28 mouse cellular contexts compared by ENCODE assay signal in genomic region chr6:135876163-135876726, GRCm38 (mm10).
DNase-seq lines count a peak whose midpoint lies in the region; ATAC-seq and TF ChIP-seq lines count a peak whose summit lies in the region.
"Had no signal": no experiment of that assay in that cellular context is flagged by ENCODE, and none has a peak within 500 bp of the region (broad histone marks: within the 10 kb centered on the region; RNA-seq: fewer than 3 reads in every experiment).

No protein-coding gene starts in this region.

- no peaks in the 10 kb centered on the region for H3K4me1 ChIP-seq in kidney, adult 2 months (ENCODE audit: control insufficient read depth, insufficient read depth, low read length)
- H3K4me1 ChIP-seq in kidney, embryonic 16.5 days (ENCODE audit: insufficient read depth, low read length): no peaks in the 10 kb centered on the region
- H3K4me1 ChIP-seq in ES-E14 (ENCODE audit: control insufficient read depth in 2 of 2, insufficient read depth in 2 of 2, low read length in 2 of 2, poor library complexity in 1 of 2): no peaks in the 10 kb centered on the region
- no peaks in the 10 kb centered on the region for H3K4me1 ChIP-seq in intestine, embryonic 16.5 days (ENCODE audit: control insufficient read depth, insufficient read depth, low read length)
- H3K4me1 ChIP-seq: hindbrain, embryonic 13.5 days; limb, embryonic 10.5 days; limb, embryonic 15.5 days; liver, embryonic 13.5 days; megakaryocyte, embryonic 14.5 days; midbrain, embryonic 13.5 days had no signal

- no peak overlapping the region for H3K27ac ChIP-seq in kidney, adult 2 months (ENCODE audit: insufficient read depth, low read depth, low read length)
- H3K27ac ChIP-seq in kidney, embryonic 16.5 days (ENCODE audit: low read length): no peak overlapping the region
- peak overlapping the region; percentile 66 for H3K27ac ChIP-seq in layer of hippocampus, adult 2 months
- H3K27ac ChIP-seq in ES-E14 (ENCODE audit: insufficient read depth, low read depth, low read length, poor library complexity, severe bottlenecking): no peak overlapping the region
- no peak overlapping the region for H3K27ac ChIP-seq in intestine, embryonic 16.5 days (ENCODE audit: low read length)
- H3K27ac ChIP-seq: hindbrain, embryonic 13.5 days; kidney, postnatal 0 days; limb, embryonic 10.5 days; limb, embryonic 15.5 days; liver, embryonic 13.5 days; midbrain, embryonic 13.5 days; neural tube, embryonic 15.5 days had no signal

- WGBS in kidney, adult 2 months: 54% methylated on average over 8 of the region's 8 CpGs
- 57% methylated on average over 8 of the region's 8 CpGs for WGBS in kidney, embryonic 16.5 days
- WGBS in intestine, embryonic 16.5 days: 61% methylated on average over 8 of the region's 8 CpGs

- no peak overlapping the region for H3K4me3 ChIP-seq in kidney, adult 2 months (ENCODE audit: insufficient read depth, low read depth, low read length)
- H3K4me3 ChIP-seq in kidney, embryonic 16.5 days (ENCODE audit: low read length): no peak overlapping the region
- H3K4me3 ChIP-seq in layer of hippocampus, adult 2 months: no peak overlapping the region
- H3K4me3 ChIP-seq in ES-E14 (ENCODE audit: insufficient read depth in 1 of 2, low read depth in 1 of 2, low read length in 2 of 2, poor library complexity in 1 of 2, severe bottlenecking in 1 of 2): no peak overlapping the region
- no peak overlapping the region for H3K4me3 ChIP-seq in intestine, embryonic 16.5 days (ENCODE audit: low read length)
- H3K4me3 ChIP-seq: erythroblast, embryonic 14.5 days; hindbrain, embryonic 13.5 days; limb, embryonic 10.5 days; limb, embryonic 15.5 days; liver, embryonic 13.5 days; megakaryocyte, embryonic 14.5 days; midbrain, embryonic 13.5 days; neural tube, embryonic 15.5 days had no signal

- TF ChIP-seq POLR2A in kidney, adult 2 months (IDR thresholded peaks at IDR 0.05; ENCODE audit: low read depth, low read length): no peak

- in situ Hi-C loops in ES-E14 (cut with MboI; ENCODE audit: low sequenced_read_pairs in 2 of 2, unreplicated experiment in 2 of 2): no loop called here

- no peak overlapping the region for H3K9ac ChIP-seq in kidney, embryonic 16.5 days (replicated peaks; ENCODE audit: low read length)
- no peak overlapping the region for H3K9ac ChIP-seq in ES-E14 (ENCODE audit: insufficient read depth, low read depth, low read length, poor library complexity, severe bottlenecking)
- H3K9ac ChIP-seq in intestine, embryonic 16.5 days (ENCODE audit: low read depth, low read length): no peak overlapping the region
- H3K9ac ChIP-seq: hindbrain, embryonic 13.5 days; limb, embryonic 15.5 days; liver, embryonic 13.5 days; midbrain, embryonic 13.5 days; neural tube, embryonic 15.5 days had no signal

- H3K27me3 ChIP-seq in kidney, adult 2 months (replicated peaks; ENCODE audit: control insufficient read depth, insufficient read depth, low read length): no peaks in the 10 kb centered on the region
- no peaks in the 10 kb centered on the region for H3K27me3 ChIP-seq in kidney, embryonic 16.5 days (ENCODE audit: insufficient read depth, low read length)
- no peaks in the 10 kb centered on the region for H3K27me3 ChIP-seq in intestine, embryonic 16.5 days (replicated peaks; ENCODE audit: control insufficient read depth, insufficient read depth, low read length)
- H3K27me3 ChIP-seq: hindbrain, embryonic 13.5 days; limb, embryonic 15.5 days; liver, embryonic 13.5 days; megakaryocyte, embryonic 14.5 days; midbrain, embryonic 13.5 days; neural tube, embryonic 15.5 days had no signal

- TF ChIP-seq CTCF in kidney, adult 2 months (conservative IDR thresholded peaks at IDR 0.05; ENCODE audit: insufficient read depth, insufficient read length, low read depth, low read length): no peak
- peak; percentile 54 for TF ChIP-seq CTCF in layer of hippocampus, adult 2 months (conservative IDR thresholded peaks at IDR 0.05)

- H3K36me3 ChIP-seq in kidney, adult 2 months (ENCODE audit: control insufficient read depth, insufficient read depth, low read length): no peaks in the 10 kb centered on the region
- H3K36me3 ChIP-seq in kidney, embryonic 16.5 days (ENCODE audit: insufficient read depth, low read length): no peaks in the 10 kb centered on the region
- no peaks in the 10 kb centered on the region for H3K36me3 ChIP-seq in ES-E14 (ENCODE audit: control insufficient read depth, insufficient read depth, low read length, poor library complexity, severe bottlenecking)
- H3K36me3 ChIP-seq in intestine, embryonic 16.5 days (ENCODE audit: control insufficient read depth, insufficient read depth, low read length): no peaks in the 10 kb centered on the region
- H3K36me3 ChIP-seq: hindbrain, embryonic 13.5 days; limb, embryonic 10.5 days; limb, embryonic 15.5 days; liver, embryonic 13.5 days; midbrain, embryonic 13.5 days; neural tube, embryonic 15.5 days had no signal

- ATAC-seq in kidney, embryonic 16.5 days (ENCODE audit: low FRiP score, low TSS enrichment): no peak
- ATAC-seq in intestine, embryonic 16.5 days: 0 out of 2 replicates have a peak, but pooled peaks have one; percentile 69
- ATAC-seq: forebrain, embryonic 16.5 days; lung, postnatal 0 days; midbrain, embryonic 13.5 days had no signal

- no peak overlapping the region for H3K4me2 ChIP-seq in kidney, embryonic 16.5 days (replicated peaks; ENCODE audit: low read depth, low read length)
- no peak overlapping the region for H3K4me2 ChIP-seq in intestine, embryonic 16.5 days (ENCODE audit: low read depth, low read length)
- H3K4me2 ChIP-seq: hindbrain, embryonic 13.5 days; limb, embryonic 15.5 days; liver, embryonic 13.5 days; midbrain, embryonic 13.5 days; neural tube, embryonic 15.5 days had no signal

- peak; percentile 31 for DNase-seq in kidney, adult 2 months
- DNase-seq in layer of hippocampus, adult 2 months (ENCODE audit: low spot score in 2 of 2): no peak
- DNase-seq in layer of hippocampus, postnatal 25 days (ENCODE audit: extremely low spot score in 1 of 2, low spot score in 1 of 2): no peak
- DNase-seq in ES-E14 (ENCODE audit: low read depth, low spot score): peak; percentile 31
- no peak for DNase-seq in Muller cell, postnatal 12 days (ENCODE audit: inconsistent ontology term)
- DNase-seq in testis, postnatal 14 days (ENCODE audit: low spot score): no peak
- DNase-seq: adrenal gland, postnatal 25 days; cerebellum, adult 2 months; gastrocnemius, postnatal 10 days; heart, postnatal 14 days; liver, embryonic 13.5 days; lung, adult 18-20 months; lung, postnatal 4 days; retina, postnatal 1 day; right cerebral cortex, postnatal 14 days; thymus, postnatal 14 days had no signal

- H3K9me3 ChIP-seq in kidney, embryonic 16.5 days (ENCODE audit: low read length): no peaks in the 10 kb centered on the region
- H3K9me3 ChIP-seq in ES-E14 (ENCODE audit: control insufficient read depth, insufficient read depth, low read depth, low read length): no peaks in the 10 kb centered on the region
- H3K9me3 ChIP-seq in intestine, embryonic 16.5 days (ENCODE audit: control insufficient read depth, low read length): no peaks in the 10 kb centered on the region
- H3K9me3 ChIP-seq: hindbrain, embryonic 13.5 days; limb, embryonic 10.5 days; limb, embryonic 15.5 days; liver, embryonic 13.5 days; midbrain, embryonic 13.5 days; neural tube, embryonic 15.5 days had no signal

TF ChIP-seq in ES-E14, 5 proteins besides CTCF, POLR2A, EP300 and RAD21:
- peak; percentile 97 for TF ChIP-seq ZNF384 (IDR thresholded peaks at IDR 0.05; ENCODE audit: low read depth, low read length)
- TF ChIP-seq ZC3H11A (IDR thresholded peaks at IDR 0.05; ENCODE audit: borderline replicate concordance, low read depth, low read length): no peak

Comparison
In these comparisons a context has a peak if more than half of its experiments do, and no peak if none do; other contexts are left out.
1. DNase-seq: peak in kidney, adult 2 months (single experiment) and ES-E14 (single experiment); none in layer of hippocampus, adult 2 months (0 of 2), layer of hippocampus, postnatal 25 days (0 of 2), Muller cell, postnatal 12 days (single experiment) and testis, postnatal 14 days (single experiment).